Mouse (Mus musculus): ENCODE measurements around the gene Zdhhc19. TPM values are rescaled to one million over a fixed set of nuclear protein-coding genes. Genes with fewer than 3 reads are reported as not detected.

Gene Zdhhc19
- polyA plus RNA-seq, 1 experiment = 0.20 TPM

DNA sequence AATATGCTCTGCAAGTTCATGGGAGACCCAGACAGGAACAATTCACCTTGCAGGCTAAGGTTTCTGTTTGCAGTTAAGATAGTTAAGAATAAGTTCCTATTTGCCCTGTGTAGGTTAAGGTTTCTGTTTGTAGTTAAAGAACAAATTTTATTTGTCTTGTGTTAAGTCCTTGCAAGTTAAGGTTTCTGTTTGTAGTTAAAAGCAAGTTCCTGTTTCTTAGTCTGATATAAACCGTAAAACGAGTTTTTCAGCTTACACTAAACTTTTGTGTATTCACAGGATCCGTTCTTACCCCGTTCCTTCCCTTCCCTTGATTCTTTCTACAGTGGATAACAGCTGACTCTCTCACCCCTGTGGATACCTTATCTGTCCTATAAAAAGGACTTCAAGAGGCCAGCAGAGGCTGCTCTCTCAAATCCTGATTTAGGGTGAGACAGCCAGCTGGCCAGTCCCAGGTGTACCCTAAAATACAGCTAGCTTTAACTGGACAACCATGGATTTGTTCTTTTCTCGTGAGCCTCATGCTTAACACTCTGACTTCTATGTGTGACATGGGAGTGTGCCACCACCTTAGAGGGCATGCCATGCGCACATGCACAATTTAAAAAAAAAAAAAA lies 26.6 kb downstream of the Zdhhc19 start:
- Histone ChIP-seq H3K4me1 (peaks cover 55% of the 10 kb centered on the region), H3K9me3 (no peaks in the 10 kb centered on the region), H3K27me3 (replicated peaks) (peaks cover 33% of the 10 kb centered on the region), H3K4me3 (replicated peaks) (no peak overlapping the region), H3K36me3 (replicated peaks; ENCODE audit: low read length) (no peaks in the 10 kb centered on the region)
- no peak for TF ChIP-seq GATA1 (IDR thresholded peaks at IDR 0.05; ENCODE audit: borderline replicate concordance, low read length)
- no peak for TF ChIP-seq FLI1 (IDR thresholded peaks at IDR 0.05; ENCODE audit: low read length)

DNA sequence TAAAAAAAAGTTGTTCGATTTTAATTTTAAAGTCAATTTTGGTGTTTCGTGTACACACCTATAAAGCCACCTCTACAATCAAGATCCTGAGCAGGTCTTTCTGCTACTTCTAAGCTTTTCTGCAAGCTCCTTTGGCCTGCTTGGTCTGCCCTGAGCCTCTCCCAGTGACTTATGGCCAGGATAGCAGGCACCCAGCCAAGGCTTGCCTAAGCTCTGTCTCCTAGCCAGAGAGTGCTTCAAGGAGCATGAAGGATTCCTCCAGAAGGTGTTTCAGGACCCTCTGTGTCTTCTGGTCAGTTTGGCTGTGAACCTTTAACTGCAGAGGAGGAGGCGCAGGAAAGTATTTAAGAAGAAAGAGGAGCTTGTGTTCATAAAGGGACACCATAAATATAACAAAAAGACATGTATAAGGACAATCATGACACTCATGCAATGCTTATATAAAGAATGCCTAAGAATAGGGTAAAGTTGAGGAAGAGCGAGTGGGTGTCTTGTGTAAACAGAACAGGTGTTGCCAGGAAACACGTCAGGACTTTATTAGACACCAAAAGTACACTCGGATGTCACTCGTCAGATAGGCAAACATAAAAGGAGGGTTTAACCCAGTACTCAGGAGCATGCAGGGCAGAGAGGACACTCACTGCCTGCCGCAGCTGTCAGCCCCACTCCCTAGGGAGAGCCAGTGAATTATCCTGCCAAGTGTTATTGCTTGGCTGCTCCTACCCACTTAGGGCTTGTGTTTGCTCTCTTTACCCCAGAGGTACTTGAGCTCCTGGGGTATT lies 27.6 kb downstream of the Zdhhc19 start:
- Histone ChIP-seq H3K36me3 (replicated peaks; ENCODE audit: low read length) (no peaks in the 10 kb centered on the region), H3K4me3 (replicated peaks) (no peak overlapping the region), H3K4me1 (peaks cover 49% of the 10 kb centered on the region), H3K27me3 (replicated peaks) (peaks cover 27% of the 10 kb centered on the region), H3K9me3 (no peaks in the 10 kb centered on the region)
- no peak for TF ChIP-seq GATA1 (IDR thresholded peaks at IDR 0.05; ENCODE audit: borderline replicate concordance, low read length)
- no peak for TF ChIP-seq FLI1 (IDR thresholded peaks at IDR 0.05; ENCODE audit: low read length)

DNA sequence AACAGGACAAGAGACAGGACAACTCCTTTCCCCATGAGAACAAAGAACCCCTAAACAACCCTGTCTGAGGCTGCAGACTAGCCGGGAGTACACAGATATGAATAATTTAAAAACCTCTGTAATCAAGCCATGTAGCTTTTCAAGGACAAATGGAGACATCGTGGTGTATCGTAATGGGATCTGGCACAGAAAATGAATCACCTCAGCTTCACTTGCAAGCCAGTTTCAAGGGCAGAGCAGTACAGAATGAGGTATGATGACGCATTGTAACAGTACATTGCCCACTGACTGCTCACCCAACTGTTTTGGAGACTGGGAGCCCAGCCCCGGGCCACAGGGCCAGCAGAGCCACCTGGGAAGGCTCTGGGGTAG lies 28.2 kb downstream of the Zdhhc19 start:
- Histone ChIP-seq H3K9me3 (no peaks in the 10 kb centered on the region), H3K4me3 (replicated peaks) (no peak overlapping the region), H3K4me1 (peaks cover 50% of the 10 kb centered on the region), H3K36me3 (replicated peaks; ENCODE audit: low read length) (no peaks in the 10 kb centered on the region), H3K27me3 (replicated peaks) (peaks cover 25% of the 10 kb centered on the region)
- TF ChIP-seq GATA1 (IDR thresholded peaks at IDR 0.05; ENCODE audit: borderline replicate concordance, low read length) = no peak
- no peak for TF ChIP-seq FLI1 (IDR thresholded peaks at IDR 0.05; ENCODE audit: low read length)

DNA sequence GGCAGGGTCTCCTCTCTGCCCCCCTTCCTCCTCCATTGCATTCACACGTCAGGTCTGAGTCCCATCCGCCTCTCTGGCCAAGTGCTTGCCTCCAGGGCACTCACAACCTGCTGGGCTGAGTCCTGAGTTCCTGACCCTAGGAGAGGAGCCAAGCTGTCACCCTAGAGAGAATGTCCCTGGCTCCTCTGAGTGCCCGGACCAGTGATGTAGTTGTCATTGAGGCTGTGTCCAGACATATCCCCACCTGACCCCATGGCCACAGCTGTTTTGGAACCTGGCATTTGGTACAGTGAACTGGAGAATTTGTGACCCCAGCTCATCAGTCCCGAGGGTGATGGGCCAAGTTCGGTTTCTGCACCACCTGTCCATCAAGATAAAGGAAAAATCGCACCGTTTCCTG lies 30.8 kb downstream of the Zdhhc19 start:
- H3K36me3 ChIP-seq (replicated peaks; ENCODE audit: low read length) = peaks cover 8% of the 10 kb centered on the region
- no peak for TF ChIP-seq FLI1 (IDR thresholded peaks at IDR 0.05; ENCODE audit: low read length)
- no peak for TF ChIP-seq GATA1 (IDR thresholded peaks at IDR 0.05; ENCODE audit: borderline replicate concordance, low read length)
- peaks cover 17% of the 10 kb centered on the region for H3K27me3 ChIP-seq (replicated peaks)
- peaks cover 46% of the 10 kb centered on the region for H3K4me1 ChIP-seq
- H3K4me3 ChIP-seq (replicated peaks) = no peak overlapping the region
- peaks cover 11% of the 10 kb centered on the region for H3K9me3 ChIP-seq

DNA sequence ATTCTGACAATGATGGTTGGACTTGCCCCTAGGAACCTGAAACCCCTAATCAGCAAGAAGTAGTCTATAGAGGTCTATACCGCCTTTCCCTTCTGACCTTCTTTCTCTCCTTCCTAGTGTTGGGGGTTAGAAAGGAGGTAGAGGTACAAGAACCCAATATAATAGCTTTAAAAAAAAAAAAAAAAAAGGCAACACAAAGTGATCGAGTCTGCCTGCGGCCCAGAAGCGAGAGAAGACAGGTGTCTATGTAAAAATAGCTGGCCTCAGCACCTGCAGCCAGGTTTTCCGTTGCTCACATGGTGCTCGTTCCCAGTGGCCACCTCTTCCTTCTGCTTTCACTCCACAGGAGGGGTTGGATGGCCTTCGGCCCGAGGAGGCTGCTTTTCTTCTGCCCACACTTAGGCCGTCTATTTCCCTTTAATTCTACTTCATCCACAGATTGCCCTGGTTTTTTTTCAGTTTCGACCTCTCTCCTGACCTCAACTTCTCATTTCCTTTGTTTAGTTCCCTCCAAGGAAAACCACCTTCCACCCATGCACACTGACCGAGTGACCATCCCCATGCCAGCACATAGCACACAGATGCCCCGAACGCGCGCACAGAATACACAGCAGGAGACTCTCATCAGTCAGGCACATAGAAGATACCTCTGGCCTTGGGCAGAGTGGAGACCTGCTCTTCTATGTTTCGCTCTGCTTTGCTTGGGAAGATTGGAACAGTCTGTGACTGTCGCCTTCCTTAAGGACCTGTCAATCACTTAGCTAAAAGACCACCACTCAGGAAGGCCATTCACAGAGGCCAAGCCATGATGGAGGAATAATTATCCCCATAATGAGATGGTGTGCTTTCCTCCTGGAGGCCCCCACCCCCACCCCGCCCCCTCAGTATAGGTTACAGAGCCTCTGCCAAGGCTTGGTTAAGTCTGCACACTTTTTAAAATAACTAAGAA lies 37.1 kb downstream of the Zdhhc19 start:
- TF ChIP-seq FLI1 (IDR thresholded peaks at IDR 0.05; ENCODE audit: low read length) (no peak), GATA1 (IDR thresholded peaks at IDR 0.05; ENCODE audit: borderline replicate concordance, low read length) (no peak)
- Histone ChIP-seq H3K4me3 (replicated peaks) (no peak overlapping the region), H3K36me3 (replicated peaks; ENCODE audit: low read length) (peaks cover 8% of the 10 kb centered on the region), H3K9me3 (peaks cover 11% of the 10 kb centered on the region), H3K4me1 (peaks cover 69% of the 10 kb centered on the region), H3K27me3 (replicated peaks) (peaks cover 34% of the 10 kb centered on the region)

DNA sequence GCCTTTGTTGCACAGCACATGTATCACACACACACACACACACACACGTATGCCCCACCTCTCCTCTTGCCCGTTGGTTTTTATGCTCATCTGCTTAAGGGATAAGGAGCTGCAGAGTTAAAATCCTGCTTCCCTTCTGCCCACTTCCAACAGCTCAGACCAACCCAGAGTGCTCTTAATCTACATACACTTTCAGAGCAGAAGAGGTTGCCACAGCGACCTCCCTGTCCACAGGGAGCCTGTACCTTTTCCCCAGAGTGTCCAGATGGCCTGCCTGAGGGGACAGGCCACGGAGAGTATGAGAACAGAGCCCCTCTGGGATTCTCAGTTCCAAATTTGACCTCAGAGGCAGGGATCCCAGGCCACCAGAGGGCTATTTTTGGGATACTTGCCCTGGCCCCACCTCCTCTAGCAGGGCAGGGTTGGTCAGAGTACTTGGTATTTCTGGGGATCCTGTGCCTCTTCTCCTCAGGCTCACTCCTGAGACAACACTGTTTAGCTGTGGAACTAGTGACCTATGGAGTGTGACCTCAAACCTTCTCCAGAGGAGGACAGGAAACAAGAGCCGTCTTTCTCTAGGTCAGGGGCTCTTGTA lies 39.2 kb downstream of the Zdhhc19 start:
- peaks cover 8% of the 10 kb centered on the region for H3K36me3 ChIP-seq (replicated peaks; ENCODE audit: low read length)
- peaks cover 11% of the 10 kb centered on the region for H3K9me3 ChIP-seq
- H3K4me1 ChIP-seq = peaks cover 62% of the 10 kb centered on the region
- H3K27me3 ChIP-seq (replicated peaks) = peaks cover 38% of the 10 kb centered on the region
- TF ChIP-seq GATA1 (IDR thresholded peaks at IDR 0.05; ENCODE audit: borderline replicate concordance, low read length) = no peak
- TF ChIP-seq FLI1 (IDR thresholded peaks at IDR 0.05; ENCODE audit: low read length) = no peak
- H3K4me3 ChIP-seq (replicated peaks) = no peak overlapping the region

DNA sequence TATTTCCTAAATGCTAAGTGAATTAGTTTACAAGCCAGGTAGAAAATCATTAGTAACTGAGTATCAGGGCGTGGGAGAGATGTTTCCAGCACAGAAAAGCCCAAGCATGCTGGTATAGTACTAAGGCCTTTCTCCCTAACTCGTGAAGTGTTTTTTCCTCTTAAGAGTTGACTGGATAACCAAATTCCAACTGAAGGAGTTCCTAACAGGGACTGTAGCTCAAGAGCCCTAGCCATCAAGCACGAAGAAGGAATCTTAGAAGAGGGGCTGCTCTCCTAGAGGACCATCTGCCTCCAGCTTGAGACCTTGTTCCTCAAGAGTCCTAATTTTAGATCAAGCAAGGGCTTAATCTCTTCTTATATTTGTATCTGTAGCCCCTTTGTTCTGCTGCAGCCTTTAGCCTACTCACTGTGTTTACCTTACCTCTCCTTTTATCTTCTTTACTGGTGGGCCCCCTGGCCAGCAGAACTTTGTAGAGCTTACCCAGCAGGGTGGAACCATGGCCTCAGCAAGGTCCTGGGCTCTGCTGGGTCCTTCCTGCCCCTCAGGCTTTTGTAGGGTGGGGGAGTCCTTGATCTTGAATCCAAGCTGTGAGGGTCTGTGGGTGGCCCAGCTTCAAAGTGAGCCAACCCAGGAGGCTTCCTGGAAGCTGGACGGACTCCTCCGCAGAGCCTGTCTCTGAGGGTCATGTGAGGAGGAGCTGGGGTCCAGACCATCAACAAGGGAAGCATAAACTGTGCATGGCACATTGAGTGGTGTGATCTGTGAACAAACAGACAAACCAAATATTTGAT lies 42.0 kb downstream of the Zdhhc19 start:
- H3K9me3 ChIP-seq = peaks cover 7% of the 10 kb centered on the region
- peaks cover 35% of the 10 kb centered on the region for H3K27me3 ChIP-seq (replicated peaks)
- H3K36me3 ChIP-seq (replicated peaks; ENCODE audit: low read length) = peaks cover 3% of the 10 kb centered on the region
- H3K4me1 ChIP-seq = peaks cover 57% of the 10 kb centered on the region
- no peak overlapping the region for H3K4me3 ChIP-seq (replicated peaks)
- TF ChIP-seq FLI1 (IDR thresholded peaks at IDR 0.05; ENCODE audit: low read length) = no peak
- TF ChIP-seq GATA1 (IDR thresholded peaks at IDR 0.05; ENCODE audit: borderline replicate concordance, low read length) = no peak

DNA sequence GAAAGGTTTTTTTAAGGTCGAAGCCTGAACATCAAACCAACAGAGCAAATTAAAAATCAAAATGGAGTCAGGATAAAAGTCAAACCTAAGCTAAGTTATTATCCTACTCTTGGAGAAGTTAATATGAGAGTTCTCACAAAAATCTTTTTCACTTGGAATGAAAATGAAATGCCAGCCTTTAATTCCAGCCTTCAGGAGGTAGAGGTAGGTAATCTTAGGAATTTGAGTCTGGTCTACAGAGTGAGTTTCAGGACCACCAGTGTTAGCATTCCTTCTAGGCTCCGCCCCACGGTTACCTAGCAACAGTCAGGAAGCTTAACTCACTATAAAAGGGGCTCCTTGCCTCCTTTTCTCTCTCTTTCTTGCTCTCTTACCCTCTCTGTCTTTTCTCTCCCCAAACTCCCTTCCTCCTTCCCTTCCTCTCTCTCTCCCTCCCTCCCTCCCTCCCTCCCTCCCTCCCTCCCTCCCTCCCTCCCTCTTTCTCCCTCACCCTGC lies 42.7 kb downstream of the Zdhhc19 start:
- TF ChIP-seq GATA1 (IDR thresholded peaks at IDR 0.05; ENCODE audit: borderline replicate concordance, low read length) (no peak), FLI1 (IDR thresholded peaks at IDR 0.05; ENCODE audit: low read length) (no peak)
- peaks cover 53% of the 10 kb centered on the region for H3K4me1 ChIP-seq
- no peak overlapping the region for H3K4me3 ChIP-seq (replicated peaks)
- H3K9me3 ChIP-seq = peaks cover 14% of the 10 kb centered on the region
- peaks cover 4% of the 10 kb centered on the region for H3K36me3 ChIP-seq (replicated peaks; ENCODE audit: low read length)
- H3K27me3 ChIP-seq (replicated peaks) = peaks cover 30% of the 10 kb centered on the region

Data from megakaryocyte, embryonic 14.5 days (primary cell).